Mouse (Mus musculus): Measurements from ENCODE around the gene Glt28d2.

DNA sequence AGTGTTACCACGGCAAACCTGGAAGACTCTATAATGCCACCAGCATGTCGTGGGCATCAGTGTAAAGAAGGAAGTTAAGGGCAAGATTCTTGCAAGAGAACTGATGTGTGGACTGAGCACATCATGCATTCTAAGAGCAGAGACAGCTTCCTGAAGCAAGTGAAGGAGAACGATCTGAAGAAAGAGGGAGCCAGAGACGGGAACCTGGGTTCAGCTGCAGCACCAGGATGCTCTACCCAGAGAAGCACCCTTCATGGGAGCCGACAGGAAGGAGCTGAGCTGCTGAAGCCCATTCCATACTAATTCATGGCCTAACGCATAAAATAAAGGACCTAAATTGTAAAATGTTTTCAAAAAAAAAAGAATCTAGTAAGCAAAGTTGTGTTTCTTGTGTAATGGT lies 27.5 kb upstream of the Glt28d2 start:
- TF ChIP-seq CTCF (IDR thresholded peaks at IDR 0.05; ENCODE audit: low read depth, low read length) (no peak), TAL1 (conservative IDR thresholded peaks at IDR 0.05; ENCODE audit: low read depth, low read length) (no peak), GATA2 (IDR thresholded peaks at IDR 0.05; ENCODE audit: borderline replicate concordance, low read depth, low read length) (no peak), GATA1 (IDR thresholded peaks at IDR 0.05; ENCODE audit: borderline replicate concordance, low read length) (no peak)
